Mouse (Mus musculus) liver, postnatal 0 days (tissue): Measurements from ENCODE around the gene Laptm5.

Experiments
- CTCF ChIP-seq: sonication (generic); IDR thresholded peaks from 2 replicates; pipeline ENCODE4 v1.5.1; 2016; ENCODE audit warnings: antibody characterized with exemption, low read depth
- EP300 ChIP-seq: IDR thresholded peaks from 2 replicates; pipeline ENCODE4 v1.6.1; 2016; ENCODE audit warnings: antibody characterized with exemption, low read depth, mild to moderate bottlenecking

DNA sequence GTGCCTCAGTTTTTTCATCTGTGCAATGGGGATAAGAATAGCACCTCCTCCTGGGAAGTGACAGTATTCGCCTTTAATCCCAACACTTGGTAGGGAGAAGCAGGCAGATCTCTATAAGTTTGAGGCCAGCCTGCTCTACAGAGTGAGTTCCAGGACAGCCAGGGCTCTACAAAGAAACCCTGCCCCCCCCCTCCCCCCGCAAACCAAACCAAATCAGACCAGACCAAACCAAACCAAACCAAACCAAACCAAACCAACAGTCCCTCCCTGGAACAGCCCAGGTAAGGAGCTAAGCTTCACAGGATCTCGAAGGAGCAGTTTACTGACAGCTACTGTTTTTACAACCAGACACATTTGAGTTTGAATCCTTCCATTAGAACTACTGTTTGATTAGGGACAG, 299 bp upstream of the Laptm5 start:
- TF ChIP-seq CTCF (no peak), EP300 (no peak)
